Mouse (Mus musculus): ENCODE measurements around the gene Pcgf5. TPM values are rescaled to one million over a fixed set of nuclear protein-coding genes. Genes with fewer than 3 reads are reported as not detected.
A peak's percentile ranks its signal among the peaks of the same experiment; 100 is the strongest.
"Not testable (repeated sequence)": the region's sequence is repeated elsewhere in the genome, so short reads cannot be mapped to it uniquely, and the experiment has no call there.

Gene Pcgf5
- polyA plus RNA-seq, 3 experiments from 2014 or later, result 26.3 to 55.8 (median 46.6) TPM

GRCm38 (mm10) chr19:36388502-36388901 lies 40.4 kb downstream of the Pcgf5 start:
- ATAC-seq, result no peak

- ATAC-seq, result no peak
These were observed 42.6 kb downstream of the Pcgf5 start for GRCm38 (mm10) chr19:36390714-36391113.

- ATAC-seq, result no peak
These were observed 50.4 kb downstream of the Pcgf5 start for GRCm38 (mm10) chr19:36398500-36398899.

DNA sequence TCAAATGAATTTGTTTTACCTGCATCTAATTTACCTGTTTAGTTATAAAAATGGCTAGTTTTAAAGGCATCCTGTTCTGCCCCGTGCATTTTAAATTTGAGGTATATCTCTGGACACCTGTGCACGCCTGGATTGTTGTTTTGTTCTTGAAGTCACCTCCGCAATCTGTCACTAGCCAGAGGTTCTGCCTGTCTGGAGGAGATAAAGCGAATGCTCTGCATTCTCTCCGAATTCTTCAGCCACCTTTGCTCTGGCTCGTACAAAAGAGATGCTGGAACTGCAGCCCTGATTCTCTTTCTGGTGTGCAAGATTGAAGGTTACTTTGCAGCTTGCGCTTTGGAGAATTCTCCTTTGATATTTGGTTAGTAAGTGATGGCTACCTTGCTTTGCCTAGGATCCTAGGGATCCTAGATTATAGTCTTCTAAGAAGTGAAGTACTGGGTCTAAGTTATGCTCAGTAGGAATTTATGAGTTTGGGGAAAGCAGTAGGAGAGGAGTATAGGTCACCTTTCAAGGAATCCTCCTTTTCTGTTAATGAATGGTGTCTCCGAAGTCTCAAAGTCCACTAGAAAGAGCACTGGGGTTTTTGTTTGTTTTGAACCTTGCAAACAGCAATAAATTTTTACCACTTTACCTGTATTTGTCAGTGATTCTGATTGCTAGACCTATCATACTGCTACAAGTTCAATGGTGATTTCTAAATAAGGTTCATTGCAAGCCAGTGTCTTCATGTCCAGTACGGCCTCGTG lies 60.4 kb downstream of the Pcgf5 start:
- ATAC-seq, result no peak

DNA sequence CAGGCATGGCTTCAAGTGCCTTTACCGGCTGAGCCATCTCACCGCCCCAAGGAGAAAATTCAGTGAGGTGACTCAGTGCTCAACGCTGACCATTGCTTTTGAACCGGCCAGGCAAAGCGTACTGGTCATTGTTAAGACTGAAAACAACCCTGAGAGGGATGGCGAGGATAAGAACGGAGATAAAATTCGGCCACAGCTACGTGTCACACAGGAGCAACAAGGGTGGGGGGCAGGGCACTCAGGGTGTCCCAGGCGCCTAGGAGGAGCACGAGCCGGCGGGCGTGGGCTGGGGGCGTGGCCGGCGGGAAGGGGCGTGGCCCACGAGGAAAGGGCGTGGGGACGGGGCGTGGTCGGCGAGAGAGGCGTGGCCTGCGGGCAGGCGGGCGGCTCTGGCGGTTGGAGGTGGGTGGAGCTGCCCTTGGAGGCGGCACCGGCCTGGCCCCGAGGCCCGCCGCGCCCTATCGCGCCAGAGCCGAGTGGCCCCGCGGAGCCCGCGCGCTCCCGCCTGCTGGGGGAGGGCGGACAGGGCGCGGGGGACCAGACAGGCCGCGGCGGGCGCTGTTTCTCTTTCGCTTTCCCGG lies 61.3 kb downstream of the Pcgf5 start:
- ATAC-seq, result peak; percentile 94

GRCm38 (mm10) chr19:36409861-36410392 lies 61.8 kb downstream of the Pcgf5 start:
- no peak for ATAC-seq

GRCm38 (mm10) chr19:36419885-36420284 lies 71.8 kb downstream of the Pcgf5 start:
- no peak for ATAC-seq

DNA sequence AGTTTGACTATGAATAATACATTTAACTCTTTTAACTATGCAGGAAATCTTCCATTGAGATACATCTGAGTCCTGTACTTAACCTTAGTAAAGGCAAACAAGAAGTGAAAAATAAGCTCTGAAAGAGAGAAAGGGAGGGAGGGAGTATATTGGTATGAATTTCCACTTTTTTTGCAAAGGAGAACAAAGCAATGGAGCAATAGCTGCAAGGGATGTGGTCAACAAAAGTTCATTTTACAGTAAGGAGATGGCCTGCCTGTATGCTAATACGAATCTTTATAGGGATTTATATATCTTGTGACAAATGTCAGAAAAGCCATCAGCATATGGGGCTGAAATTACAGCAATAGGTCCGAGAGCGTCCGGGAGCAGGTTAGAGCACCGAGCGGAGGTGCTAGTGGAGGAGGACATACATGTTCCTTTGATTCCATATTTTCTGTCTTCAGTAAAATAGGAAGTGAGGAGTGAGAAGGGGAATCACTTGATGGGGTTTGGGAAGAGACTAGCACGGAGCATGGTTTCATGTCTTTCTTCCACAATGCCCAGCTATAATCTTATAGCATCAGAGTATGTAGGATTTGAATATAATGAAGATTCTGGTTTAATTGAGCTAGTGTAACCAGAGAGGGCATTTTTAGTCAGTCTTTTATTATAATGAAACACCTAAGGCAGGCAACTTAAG lies 79.2 kb downstream of the Pcgf5 start:
- ATAC-seq, result no peak

DNA sequence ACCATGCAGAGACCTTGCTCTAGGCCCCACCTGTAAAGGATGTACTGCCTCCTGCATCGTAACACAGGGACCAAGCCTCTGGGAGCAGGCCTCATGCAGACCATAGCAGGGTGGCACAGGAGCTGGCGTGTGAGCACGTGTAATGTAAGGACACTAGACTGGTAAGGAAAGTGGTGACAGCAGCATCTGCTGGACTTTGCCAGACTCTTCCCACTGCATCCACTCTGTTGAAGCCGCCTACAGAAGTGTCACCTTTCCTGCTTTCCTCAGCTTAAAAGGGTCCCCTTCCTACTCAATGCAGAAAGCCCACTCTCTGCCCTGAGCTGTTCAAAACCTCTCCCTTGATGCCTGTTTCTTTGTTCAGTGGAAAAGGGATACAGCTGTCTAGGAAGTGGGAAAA lies 80.0 kb downstream of the Pcgf5 start:
- no peak for ATAC-seq

DNA sequence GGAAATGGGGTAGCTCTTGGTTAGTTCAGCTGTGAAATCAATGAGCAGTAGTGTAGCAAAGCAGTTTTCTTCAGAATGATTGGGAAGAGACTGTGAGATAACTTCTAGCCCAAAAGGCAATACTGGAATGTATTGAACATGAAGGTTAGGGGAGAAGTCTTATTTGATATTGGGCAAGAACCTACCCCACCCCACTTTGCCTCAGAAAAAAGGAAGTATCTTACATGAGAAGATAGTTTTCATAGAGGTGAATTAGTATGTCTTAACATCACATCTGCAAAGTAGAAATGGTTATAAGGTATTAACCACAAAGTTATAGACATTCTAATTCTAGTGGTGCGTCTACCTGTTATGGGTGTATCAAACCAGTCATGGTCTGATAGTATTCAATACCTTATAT lies 81.2 kb downstream of the Pcgf5 start:
- ATAC-seq, result no peak

- ATAC-seq, result no peak
These were observed 85.1 kb downstream of the Pcgf5 start for GRCm38 (mm10) chr19:36433161-36433560.

DNA sequence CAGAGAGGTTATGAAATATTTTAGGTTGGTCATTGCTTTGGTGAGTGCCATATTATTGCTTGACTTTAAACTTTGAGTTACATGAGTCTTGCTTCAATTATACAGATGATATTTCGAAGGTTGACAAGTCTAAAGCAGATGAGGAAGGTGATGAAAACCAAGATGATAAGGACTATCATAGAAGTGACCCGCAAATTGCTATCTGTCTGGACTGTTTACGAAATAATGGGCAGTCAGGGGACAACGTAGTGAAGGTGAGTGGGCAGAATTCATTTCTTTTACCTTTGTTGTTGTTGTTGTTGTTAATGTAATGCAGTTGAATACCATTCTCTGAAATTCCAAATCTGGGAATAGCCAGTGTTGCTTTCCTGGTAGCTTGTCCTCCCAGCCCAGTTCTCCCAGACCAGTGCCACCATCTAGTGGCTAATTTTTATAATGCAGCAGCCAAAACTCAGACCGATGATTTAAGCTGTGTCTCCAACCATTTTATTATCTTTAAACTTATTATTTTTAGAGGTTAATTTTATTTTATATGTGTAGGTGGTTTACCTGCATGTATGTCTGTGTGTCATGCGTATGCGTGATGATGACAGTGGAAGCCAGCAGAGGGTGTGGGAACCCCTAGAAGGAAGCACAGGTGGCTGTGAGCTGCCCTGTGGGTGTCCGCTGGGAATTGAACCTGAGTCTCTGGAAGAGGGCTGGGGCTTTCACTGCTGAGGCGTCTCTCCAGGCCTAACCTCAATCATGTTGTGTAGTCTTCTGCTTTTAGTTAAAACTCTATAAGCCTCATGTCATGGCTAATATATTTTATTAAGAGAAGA lies 92.0 kb downstream of the Pcgf5 start:
- ATAC-seq, result no peak

GRCm38 (mm10) chr19:36450997-36451608 lies 103.0 kb downstream of the Pcgf5 start:
- no peak for ATAC-seq

DNA sequence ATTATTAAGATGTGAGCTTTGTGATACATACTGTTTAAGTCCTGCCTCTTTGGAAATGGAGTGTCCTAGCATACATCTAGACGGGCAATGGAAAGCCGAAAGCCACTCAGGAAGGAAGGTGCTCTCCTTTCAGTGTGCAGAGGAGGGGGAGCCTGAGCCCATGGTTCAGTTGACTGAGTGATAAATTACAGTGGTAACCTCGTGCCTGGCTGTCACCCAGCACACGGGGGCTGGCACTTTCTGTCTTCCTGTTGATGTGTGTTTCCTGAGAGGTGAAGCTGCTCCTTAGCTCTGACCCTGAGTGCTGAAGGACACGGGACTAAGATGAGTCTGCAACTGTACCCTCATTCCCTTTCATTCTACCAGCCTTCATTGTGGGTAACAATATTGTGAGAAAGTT lies 103.6 kb downstream of the Pcgf5 start:
- no peak for ATAC-seq

- ATAC-seq, result not testable (repeated sequence)
These were observed 104.1 kb downstream of the Pcgf5 start for GRCm38 (mm10) chr19:36452210-36452609.

- ATAC-seq, result no peak
These were observed 105.3 kb downstream of the Pcgf5 start for GRCm38 (mm10) chr19:36453451-36453850.

GRCm38 (mm10) chr19:36470106-36470505 lies 122.0 kb downstream of the Pcgf5 start:
- ATAC-seq, result no peak

DNA sequence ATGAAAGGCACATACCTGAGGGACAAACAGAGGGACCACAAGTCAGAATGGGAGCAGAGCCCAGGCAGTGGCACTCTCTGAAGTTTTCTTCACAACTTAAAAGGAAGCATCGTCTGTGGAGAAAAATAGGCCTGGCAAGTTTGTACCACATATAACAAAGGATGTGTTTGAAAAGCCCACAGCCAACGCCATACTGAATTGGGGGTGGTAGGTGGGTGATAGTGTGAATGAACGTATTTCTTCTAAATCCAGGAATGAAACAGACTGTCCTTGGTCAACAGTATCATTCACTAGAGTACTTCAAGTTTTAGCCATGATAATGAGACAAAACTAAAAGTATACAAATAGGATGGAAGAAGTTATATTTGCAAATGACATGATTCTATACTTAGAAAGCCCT lies 123.2 kb downstream of the Pcgf5 start:
- ATAC-seq, result no peak

DNA sequence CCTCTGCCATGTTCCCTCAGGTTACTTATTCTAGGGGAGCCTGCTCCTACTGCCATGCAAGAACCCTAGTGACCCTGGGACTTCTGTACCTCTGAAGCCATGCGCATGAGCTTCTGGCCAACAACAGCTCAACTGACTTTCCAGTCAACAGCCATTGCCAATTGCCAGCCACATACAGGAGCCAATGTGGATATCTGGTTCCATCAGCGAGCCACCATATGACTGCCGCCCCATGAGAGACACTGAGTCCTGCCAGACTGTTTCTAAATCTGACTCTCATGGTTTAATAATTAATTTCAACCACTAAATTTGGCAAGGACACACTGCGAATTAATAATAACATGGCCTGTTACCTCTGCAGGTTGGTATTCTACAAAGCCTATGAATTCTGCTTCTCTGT lies 128.5 kb downstream of the Pcgf5 start:
- ATAC-seq, result no peak

- peak; percentile 83 for ATAC-seq
These were observed 129.0 kb downstream of the Pcgf5 start for GRCm38 (mm10) chr19:36477151-36477550.

GRCm38 (mm10) chr19:36477684-36478083 lies 129.6 kb downstream of the Pcgf5 start:
- ATAC-seq, result peak; percentile 60

- no peak for ATAC-seq
These were observed 142.8 kb downstream of the Pcgf5 start for GRCm38 (mm10) chr19:36490911-36491310.

Measured in inflammation-experienced regulatory T-cells, adult 6 months (primary cell).